Mouse (Mus musculus) mouse trophoblast stem cell (cell line): ENCODE data around the gene Gm11213.

Experiments used
- in situ Hi-C, 2 experiments: fragments of 300-500 bp; cut with MseI, MboI; formaldehyde crosslinking; loops; 2 replicates in 1 of 2; 3 replicates in 1 of 2; pipeline ENCODE4 v1.15.1; 2025

Gm11213 gene

DNA sequence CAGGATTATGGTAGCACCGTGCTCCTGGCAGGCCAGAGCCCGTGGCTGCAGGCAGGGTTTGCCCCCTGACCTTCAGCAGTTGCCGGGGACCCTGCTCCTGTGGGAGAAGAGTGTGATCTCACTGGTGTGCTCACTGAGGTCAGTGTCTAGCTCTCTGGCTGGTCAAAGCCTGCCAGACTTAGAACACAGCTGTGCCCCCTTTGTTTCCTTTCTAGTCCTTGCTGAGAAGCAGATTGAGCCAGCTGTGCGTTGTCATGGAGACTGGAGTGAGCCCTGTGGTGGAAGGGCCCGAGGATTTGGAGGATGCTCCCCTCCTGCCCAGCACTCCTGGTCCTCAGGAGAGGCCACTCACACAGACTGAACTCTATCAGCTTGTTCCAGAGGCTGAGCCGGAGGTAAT lies 25.0 kb downstream of the Gm11213 start:
- in situ Hi-C loops: no loop called here

DNA sequence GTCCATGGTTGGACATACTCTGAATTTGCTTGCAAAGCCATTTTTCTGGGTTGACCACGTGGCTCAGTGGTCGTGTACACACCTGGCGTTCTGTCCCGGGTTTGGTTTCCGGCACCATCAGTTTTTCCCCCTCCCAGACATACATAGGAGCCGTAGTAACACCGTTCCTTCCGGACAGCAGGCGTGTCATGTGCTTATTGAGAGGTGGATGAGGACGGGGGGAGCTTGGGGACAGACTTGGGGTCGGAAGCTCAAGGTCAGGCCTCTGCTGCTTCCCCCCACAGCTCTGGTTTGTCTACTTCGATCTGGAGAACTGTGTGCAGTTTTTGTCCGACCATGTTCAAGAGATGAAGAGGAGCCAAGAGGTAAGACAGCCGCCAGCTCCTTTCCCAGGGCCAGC lies 25.4 kb downstream of the Gm11213 start:
- in situ Hi-C loops: no loop called here

DNA sequence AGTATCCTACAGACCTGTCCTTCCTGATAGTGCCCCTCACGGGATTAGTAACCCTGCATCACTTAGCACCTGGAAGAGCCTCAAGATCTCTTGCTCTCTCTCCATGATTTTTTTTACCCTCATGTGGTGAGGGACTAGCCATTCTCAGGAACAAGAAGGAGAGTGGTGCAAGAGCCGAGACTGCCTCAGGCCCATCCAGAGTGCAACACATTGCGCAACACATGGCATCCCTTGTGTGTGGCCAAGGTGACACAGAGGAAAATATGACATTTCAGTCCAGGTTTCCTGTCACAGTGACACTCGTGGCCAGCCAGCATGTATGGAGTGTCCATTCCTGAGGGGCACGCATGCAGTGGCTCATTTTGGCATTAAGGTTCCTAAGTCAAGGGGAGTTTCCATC lies 32.4 kb downstream of the Gm11213 start:
- in situ Hi-C loops: no loop called here

DNA sequence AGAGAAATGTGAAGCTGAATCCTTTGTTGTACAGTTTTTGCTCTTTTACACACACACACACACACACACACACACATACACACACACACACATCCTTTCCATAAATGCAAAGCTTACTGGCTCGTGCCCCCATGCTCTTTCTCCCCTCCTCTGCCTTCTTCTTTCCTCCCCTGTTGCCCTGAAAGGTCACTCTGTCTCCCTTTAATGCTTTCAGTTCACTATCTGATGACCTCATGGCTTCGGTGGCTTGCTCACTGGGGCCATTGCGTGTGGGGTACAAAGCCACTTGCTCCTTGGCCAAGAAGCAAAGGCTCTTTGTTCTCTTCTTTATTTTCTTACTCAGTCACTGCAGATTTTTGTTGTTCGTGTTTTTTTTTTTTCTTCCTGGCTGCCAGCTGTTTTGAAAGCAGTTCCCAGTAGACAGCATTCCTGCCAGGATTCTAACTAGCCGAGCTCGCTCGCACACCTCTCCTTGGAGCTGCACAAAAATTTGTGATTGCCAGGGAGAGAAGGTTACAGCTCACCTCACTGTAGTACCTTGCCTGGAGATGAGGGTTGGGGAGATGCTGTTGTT lies 34.8 kb downstream of the Gm11213 start:
- in situ Hi-C loops: no loop called here

DNA sequence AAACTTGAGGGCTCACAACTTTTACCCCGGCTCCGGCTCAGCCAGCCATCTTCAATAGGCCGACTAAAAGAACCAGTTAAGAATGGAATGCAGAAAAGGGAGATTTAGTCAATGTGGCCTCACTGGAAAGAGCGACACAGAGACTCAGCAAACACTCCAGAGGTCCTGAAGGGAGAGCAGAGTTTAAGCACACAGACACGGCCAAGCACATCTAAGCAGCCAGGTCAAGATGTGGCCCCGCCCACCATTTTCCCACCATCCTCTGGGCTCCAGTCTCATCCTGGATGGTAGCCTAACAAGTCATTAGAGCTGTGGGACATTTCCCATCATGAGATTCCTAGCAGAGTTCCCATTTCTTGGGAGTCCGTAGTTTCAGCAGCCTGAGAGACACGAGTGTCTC lies 35.7 kb downstream of the Gm11213 start:
- in situ Hi-C loops: no loop called here

DNA sequence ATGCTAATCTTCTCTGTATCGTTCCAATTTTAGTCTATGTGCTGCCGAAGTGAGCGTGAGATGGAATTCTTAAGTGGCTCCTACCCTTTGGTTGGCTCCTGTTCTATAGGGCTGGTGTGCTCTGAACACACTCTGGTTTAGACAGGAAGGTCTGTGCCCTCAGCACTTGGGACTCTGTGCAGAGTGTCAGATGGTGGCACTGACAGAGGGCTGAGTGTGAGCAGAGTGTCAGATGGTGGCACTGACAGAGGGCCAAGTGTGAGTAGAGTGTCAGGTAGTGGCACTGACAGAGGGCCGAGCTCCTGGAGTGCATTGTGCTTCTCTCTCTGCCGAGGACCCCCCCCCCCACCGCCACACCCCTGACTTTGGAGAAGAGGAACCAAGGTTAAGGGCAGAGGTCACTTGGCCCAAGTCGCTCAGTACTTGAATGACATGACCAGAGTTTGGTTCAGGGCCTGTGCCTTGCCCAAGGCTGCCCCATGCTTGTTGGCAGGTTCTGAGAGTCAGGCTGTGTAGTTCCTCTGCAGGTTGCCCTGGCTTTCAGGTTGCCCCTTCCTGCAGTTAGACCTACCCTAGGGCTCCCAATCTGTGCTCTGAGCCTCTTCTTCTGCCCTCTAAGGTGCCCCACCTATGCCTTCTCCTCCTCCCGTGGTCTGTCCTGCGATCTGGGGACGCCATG lies 37.2 kb downstream of the Gm11213 start:
- in situ Hi-C loops: no loop called here

DNA sequence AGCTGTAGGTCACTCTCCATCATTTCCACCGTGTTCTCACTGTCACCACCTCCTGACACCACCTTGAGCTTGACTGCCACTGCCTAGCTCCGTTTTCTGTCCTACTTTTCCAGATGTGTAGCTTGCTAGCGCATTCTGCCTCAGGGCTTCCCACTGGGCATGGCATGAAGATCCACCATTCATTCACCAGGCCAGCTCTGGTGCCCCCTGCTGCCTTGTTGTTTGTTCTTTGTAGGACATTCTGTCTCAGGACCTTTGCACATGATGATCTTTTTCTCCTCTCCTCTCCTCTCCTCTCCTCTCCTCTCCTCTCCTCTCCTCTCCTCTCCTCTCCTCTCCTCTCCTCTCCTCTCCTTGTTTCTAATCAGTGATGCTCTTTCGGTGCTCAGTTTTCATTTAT lies 42.3 kb downstream of the Gm11213 start:
- in situ Hi-C loops: no loop called here

DNA sequence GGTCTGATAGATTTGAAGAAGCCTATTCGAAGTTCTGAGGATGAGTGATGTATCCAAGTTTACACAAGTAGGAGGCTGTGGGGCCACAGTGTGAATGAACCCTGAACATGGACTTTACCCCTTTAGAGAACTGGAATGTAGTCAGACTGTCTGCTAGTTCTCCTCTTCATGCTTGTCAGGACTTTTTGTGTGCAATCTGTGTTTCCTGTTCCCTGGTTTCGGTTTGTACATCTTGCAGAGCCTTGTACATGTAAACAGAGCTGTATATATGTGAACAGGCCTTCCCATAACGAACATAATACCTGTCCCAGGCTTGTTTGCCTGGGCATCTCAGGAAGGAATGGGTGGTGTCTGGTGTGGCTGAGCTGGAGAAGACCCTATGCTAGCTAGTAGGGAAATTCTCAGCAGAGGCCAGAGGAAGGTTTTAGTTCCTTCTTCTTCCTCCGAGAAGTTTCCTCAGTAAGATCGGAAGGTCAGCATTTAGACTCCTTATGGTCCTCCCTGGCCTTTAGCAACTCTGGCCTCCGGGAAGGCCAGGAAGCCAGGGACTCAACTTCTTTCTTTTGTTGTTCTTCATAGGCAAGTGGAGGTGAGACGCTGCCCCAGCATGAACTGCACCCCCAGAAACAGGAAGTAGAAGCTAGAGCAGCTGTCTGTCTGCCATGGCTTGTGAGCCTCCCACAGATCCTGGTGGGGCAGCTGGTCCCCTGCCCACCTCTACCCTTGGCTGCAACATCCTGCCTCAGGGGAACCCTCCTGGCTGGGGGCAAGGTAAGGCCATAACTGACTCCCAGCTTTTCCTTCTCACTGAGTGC lies 43.0 kb downstream of the Gm11213 start:
- in situ Hi-C loops: no loop called here

DNA sequence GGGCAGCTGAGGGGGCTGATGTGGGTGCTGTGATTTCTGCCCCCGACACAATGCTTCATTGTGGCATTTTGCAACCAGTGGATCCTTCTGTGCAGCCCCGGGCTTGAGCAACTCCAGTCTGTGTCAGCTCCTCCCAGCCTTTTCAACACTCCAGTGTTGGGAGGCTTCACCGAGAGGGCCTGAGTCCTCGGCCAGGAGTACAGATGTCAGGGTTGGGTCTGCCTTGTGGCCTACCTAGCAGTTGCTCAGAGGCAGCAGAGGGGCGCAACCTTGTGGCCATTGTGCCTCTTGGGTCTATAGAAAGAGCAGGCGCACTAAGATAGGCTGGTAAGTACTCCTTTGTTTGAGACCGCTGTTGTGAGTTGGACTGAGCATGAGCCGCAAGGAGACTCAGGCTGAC lies 45.0 kb downstream of the Gm11213 start:
- in situ Hi-C loops: no loop called here

DNA sequence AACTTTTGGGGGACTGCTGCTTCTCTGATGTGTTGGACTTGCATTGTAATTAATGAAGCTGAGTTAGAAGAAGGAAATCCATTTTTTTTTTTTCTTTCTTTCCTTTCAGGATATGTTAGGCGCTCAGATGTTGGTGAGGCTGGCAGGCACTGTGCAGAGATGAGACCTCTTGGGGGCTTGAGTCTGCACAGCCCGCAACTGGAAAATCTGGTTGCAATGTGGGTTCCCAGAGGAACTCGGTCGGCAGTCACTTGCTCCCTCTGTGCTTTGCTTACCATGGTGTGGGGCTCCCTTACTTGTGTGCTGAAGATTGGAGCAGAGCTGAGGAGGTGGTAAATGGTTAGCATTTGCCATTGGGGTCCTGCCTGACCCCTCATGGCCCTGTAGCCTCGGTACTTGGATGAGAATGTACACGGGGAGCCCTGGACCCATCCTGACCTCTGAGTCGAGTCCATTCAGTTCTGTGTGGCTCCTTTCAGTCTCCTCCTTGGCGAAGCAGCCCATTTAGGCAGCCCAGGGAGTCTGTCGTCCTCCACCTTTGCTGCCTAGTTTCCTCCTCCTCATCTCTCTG lies 45.8 kb downstream of the Gm11213 start:
- in situ Hi-C loops: no loop called here

DNA sequence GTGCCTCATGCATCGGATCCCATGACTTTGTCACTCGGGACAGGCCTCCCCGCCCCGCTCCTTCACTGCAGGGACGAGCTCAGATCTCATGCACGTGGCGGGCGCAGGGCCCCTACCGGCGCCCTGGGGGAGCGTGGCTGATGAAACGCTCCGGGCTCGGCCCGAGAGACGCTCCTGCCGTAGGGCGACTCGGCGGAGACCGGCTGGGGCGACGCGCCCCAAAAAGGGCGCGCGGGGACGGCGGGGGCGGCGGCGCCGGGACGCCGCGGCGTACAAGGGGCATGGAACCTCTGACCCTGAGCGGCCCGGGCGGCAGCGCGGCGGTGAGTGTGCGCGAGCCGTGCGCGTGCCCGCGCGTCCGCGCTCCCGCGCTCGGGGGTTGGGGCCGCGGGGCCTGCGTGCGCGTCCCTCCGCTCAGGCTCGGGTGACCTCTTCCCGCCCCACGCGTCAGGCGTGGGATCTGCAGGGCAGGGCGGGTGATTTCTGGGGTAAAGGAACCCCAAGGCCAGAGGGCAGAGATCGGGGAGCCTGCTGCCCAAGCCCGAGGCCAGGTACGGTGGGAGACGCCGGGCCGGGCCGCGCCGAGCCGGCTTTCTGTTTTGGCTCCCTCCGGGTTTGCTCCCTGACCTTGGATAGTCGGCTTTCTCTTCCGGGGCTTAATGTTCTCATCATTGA lies 46.5 kb downstream of the Gm11213 start, which contains the start of gene Tmem268:
Gene Tmem268 (plus strand): TSS at position 375 of the 675 bp plus-strand sequence.
- in situ Hi-C loops: no loop called here

DNA sequence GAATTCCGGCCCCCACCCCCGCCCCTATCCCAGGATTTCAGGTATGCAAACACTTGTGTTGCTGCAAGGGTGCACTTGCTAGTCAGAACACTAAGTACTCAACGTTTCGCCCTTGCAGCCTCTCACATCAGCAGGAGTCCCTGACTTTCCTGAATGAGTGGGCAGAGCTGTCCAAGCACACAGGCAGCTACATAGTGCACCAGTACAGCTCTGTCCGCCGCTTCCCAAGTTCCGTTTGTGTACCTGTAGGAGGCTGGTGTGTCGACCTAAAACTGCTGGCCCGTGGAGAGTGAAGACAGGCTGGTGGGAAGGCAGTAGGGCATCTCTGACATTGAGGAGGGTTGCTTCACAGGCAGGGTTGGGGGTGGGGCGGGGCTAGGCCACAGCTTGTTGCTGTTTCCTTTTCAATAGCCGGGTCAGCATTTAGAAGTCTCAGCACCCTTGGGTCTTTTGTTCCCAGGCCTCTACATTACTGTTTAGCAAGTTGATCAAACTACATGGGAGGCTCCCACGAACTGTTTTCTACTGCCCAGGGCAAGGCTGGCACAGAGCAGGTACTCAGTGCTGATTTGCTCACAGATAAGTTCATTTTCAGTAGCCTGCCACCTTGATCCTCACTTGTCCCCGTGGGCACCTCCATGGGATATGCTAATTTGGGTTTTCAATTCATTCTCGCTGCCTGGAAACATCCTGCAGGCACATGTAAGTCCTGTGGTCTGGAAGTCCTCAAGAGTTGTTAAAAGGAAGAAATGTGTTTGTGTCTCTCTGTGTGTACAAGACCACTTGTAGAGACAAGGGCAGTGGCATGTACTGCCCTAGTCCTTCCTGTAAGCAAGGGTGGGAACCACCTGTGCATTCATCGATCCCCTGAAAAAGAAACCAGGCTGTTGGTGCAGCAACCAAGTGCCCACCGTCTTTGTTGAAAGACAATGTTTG lies 47.7 kb downstream of the Gm11213 start:
- in situ Hi-C loops: no loop called here

DNA sequence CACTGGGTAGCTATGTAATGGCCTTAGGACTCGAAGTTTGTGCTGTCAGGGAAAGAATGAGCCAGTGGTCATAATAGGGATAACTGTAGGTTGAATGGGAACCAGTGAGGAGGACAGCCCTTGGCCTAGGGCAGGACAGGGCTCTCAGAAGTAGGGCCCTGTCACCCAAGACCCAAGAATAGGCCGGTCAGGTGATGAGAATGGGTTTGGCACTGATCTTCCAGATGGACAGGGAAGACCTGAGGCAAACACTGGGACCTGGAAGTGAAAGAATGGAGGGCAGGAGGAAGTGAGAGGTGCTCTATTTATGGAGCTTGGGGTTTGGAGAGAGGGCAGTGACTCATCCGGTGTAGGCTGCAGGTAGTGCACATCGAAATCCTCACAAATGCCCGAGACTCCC lies 48.4 kb downstream of the Gm11213 start:
- in situ Hi-C loops: no loop called here

DNA sequence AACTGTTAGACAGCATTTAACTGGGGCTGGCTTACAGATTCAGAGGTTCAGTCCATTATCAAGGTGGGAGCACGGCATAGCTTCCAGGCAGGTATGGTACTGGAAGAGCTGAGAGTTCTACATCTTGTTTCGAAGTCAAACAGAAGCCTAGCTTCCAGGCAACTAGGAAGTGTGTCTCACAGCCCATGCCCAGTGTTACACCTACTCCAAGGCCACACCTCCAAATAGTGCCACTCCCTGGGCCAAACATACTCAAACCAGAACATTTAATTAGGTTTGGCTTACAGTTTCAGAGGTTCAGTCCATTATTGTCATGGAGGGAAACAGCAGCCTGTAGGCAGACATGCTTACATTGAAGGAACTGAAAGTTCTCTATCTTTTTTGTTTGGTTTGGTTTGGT lies 50.0 kb downstream of the Gm11213 start:
- in situ Hi-C loops: no loop called here

DNA sequence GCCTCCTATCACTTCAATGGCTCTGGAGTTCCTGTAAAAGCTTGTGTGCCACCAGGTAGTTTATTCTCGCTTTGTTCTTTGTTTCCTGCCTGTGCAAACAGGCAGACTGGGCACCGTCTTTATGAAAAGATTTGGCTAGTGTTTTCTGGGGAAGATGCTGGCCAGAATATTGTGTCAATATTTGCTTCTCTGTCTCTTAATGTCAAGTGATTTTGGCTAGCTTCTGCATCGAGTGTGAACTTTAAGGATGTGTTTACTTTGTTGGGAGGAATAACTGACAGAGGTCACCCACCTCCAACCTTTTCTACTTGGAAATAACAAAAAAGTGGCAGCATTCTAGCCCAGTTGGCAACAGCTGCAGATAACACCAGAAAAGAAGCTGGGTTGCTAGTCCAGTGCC lies 50.4 kb downstream of the Gm11213 start:
- in situ Hi-C loops: no loop called here

DNA sequence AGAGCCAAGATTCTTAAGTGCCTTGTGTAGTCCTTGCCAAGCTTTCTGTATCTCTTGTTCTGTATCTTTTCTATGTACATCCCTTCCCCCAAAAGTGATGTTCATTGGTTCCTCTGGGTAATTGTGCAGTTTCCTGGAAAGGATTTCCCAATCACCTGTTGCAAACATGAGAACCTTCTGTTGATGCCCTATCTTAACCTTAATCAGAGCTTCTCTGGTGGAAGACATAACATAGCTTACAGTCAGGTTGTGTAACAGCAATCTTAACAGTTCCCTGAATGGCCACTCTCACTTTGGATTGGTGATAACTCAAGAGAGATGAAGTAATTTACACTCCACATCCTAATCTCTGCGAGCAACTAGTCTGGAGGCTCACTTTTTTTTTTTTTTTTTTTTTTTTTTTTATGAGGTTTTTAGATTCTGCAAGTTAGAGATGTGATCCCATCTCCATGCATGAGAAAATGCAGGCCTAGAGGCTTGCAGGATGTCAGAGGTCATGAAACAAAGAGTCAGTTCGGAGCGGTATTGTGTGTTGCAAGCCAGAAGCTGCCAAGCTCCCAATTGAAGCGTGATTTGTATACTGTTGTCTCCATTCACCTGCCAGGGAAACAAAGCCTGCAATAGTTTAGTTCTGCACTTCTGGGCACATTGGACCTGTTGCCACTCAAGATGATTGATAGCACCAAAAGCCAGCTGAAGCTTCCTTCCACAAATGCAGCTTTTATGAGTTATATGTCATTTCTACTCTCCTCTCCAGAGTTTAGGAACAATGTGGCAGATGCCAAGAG lies 51.1 kb downstream of the Gm11213 start:
- in situ Hi-C loops: no loop called here

DNA sequence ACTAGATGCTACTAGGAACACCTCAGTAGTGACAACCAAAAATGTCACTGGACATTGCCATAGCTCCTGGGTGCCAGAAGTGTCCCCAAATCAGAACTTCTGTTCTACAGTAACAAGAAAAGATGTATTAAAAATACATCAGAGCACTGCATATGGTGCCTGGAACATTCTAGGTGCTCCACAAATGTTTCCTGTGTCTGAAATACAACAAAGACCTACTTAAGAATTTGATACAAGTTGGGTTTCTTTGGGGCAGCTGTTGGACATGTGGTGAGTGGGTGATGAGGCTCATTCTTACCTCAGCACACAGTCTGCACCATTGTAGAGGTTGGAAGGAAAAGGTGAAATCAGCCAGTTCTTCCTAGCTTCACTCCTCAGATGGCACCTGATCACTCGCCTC lies 52.2 kb downstream of the Gm11213 start:
- in situ Hi-C loops: no loop called here

DNA sequence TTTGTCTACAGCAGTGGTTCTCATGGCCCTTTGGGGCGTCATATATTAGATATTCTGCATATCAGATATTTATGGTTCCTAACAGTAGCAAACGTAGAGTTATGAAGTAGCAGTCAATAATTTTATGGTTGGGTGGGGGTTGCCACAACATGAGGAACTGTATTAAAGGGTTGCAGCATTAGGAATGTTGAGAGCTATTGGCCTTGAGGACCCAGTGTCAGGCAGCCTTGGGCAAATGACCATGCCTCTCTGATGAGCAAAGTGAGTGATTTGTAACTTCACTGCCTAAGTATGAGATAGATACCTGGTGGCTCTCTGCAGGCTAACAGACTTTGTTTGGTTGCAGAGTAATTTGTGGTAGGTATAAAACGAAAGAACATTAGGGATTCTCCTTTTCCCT lies 54.2 kb downstream of the Gm11213 start:
- in situ Hi-C loops: no loop called here

DNA sequence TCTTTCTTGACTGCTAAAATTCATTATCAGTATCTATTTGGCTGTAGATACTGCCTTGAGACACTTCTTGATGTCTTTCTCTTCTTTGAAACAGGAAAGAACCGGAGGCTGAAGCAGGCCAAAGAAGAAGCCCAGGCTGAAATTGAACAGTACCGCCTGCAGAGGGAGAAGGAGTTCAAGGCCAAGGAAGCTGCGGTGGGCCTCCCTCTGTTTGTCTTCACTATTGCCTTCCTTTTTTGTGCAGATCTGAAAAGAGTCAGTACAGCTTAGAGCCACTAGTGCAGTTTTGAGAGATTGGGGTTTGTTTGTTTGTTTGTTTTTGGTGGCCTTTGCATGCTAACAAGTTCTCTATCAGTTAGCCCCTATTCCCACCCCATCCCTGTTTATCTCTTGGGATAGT lies 56.6 kb downstream of the Gm11213 start:
- in situ Hi-C loops: no loop called here

DNA sequence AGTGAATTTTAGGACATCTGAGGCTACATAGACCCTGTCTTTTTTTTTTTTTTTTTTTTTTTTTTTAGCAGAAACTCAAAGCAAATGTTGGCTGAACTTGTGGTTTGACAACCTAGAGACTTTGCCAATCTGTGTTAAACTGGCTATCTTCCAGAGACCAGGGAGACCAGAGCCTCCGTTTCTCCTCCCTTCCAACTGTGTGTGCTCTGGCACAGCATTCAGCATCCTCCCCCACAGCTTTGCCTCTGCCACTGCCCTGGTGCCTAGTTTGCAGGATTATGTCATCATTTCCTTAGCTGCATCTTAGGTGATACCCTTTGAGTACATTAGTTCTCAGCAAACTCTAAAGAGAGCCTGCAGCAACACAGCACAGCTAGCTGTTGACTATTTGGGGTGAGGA lies 57.3 kb downstream of the Gm11213 start:
- in situ Hi-C loops: no loop called here
